Mouse (Mus musculus) heart, embryonic 13.5 days (tissue): ENCODE measurements around the gene Gm21190. TPM values are rescaled to one million over a fixed set of nuclear protein-coding genes. Genes with fewer than 3 reads are reported as not detected.
"Not testable (repeated sequence)": the region's sequence is repeated elsewhere in the genome, so short reads cannot be mapped to it uniquely, and the experiment has no call there.

Source experiments
- ATAC-seq: fragments of 200-750 bp; cut with Nextera tagmentation; 2 replicates; pipeline ENCODE4 v1.8.0; 2017; ENCODE audit warnings: moderate TSS enrichment; ENCODE audit not compliant: insufficient number of reproducible peaks, low FRiP score, low TSS enrichment; ENCODE audit errors: extremely low read depth
- H3K27ac ChIP-seq: fragments of 300-500 bp; sonication (generic); replicated peaks from 2 replicates; pipeline ENCODE4 v1.5.1; 2015; ENCODE audit warnings: moderate library complexity, mild to moderate bottlenecking, inconsistent platforms
- H3K27me3 ChIP-seq: fragments of 300-500 bp; sonication (generic); replicated peaks from 2 replicates; pipeline ENCODE4 v1.6.1; 2015; ENCODE audit warnings: mild to moderate bottlenecking, inconsistent platforms
- H3K36me3 ChIP-seq: fragments of 300-500 bp; sonication (generic); 2 replicates; pipeline ENCODE4 v1.6.1; 2015; ENCODE audit warnings: mild to moderate bottlenecking, inconsistent platforms
- H3K4me1 ChIP-seq: fragments of 300-500 bp; sonication (generic); 2 replicates; pipeline ENCODE4 v1.6.1; 2015; ENCODE audit warnings: inconsistent platforms
- H3K4me2 ChIP-seq: fragments of 300-500 bp; sonication (generic); 2 replicates; pipeline ENCODE4 v1.6.1; 2015; ENCODE audit warnings: inconsistent platforms, mild to moderate bottlenecking, moderate library complexity
- H3K4me3 ChIP-seq: fragments of 300-500 bp; sonication (generic); 2 replicates; pipeline ENCODE4 v1.5.1; 2015; ENCODE audit warnings: moderate library complexity, mild to moderate bottlenecking, inconsistent platforms
- H3K9ac ChIP-seq: fragments of 300-500 bp; sonication (generic); 2 replicates; pipeline ENCODE4 v1.6.1; 2015; ENCODE audit warnings: inconsistent platforms, mild to moderate bottlenecking, moderate library complexity
- H3K9me3 ChIP-seq: fragments of 300-500 bp; sonication (generic); 2 replicates; pipeline ENCODE4 v1.6.1; 2016; ENCODE audit warnings: inconsistent platforms
- WGBS: fragments of 180-500 bp; shearing (Covaris S2); methylation state at CpG from one replicate; pipeline ENCODE4 v1.1.7; 2015; ENCODE audit warnings: mixed read lengths; 5-methylcytosine and 5-hydroxymethylcytosine counted together
- polyA plus RNA-seq: library from polyadenylated mRNA; unstranded; fragments of >200 nt; fragmentation: Nextera tagmentation; extraction: Ambion mirVana; gene quantifications from 2 replicates; pipeline ENCODE4 v1.2.1, GENCODE M21; 2015

Gm21190 gene
- polyA plus RNA-seq = 0.20 TPM in 1 of 2 replicates, not detected in the other

- H3K27ac ChIP-seq, H3K4me3 ChIP-seq, H3K4me2 ChIP-seq, ATAC-seq, H3K36me3 ChIP-seq, H3K9ac ChIP-seq, H3K4me1 ChIP-seq, H3K27me3 ChIP-seq: not testable (repeated sequence)
- 27% methylated on average over 1 of the region's 1 CpGs for WGBS
- H3K9me3 ChIP-seq = peaks cover 27% of the 10 kb centered on the region
These were observed at the start of gene Gm21190 for GRCm38 (mm10) chr5:15529122-15529521. Gene Gm21190 (minus strand): TSS chr5:15529222.

- H3K4me3 ChIP-seq, H3K4me1 ChIP-seq, H3K27ac ChIP-seq, ATAC-seq, H3K9ac ChIP-seq, H3K4me2 ChIP-seq, H3K9me3 ChIP-seq, H3K27me3 ChIP-seq, H3K36me3 ChIP-seq: not testable (repeated sequence)
- no CpG with 5 or more reads among the region's 1 CpGs for WGBS
These were observed 48.0 kb upstream of the Gm21190 start, which contains the start of gene Gm21083 for GRCm38 (mm10) chr5:15577033-15577432. Gene Gm21083 (plus strand): TSS chr5:15577333.

DNA sequence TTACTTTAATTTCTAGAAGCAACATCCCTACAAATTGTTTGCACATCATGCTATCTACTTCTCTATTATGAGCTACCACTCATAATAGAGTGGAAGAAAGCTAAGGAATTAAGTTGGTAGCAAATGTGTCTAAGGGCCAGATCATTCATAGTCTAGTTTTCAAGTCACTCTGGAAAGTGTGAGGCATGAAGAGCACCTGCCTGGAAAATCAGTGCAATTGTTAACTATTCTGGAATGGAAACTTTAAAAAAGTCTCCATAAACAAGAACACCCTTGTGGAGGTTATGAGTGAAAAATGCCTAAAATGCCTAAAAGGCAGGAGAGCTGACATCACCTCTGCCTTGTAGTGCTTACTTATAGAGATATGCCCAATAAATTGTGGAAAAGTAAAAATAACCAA, 44.7 kb upstream of the Gm21190 start:
- H3K4me1 ChIP-seq, H3K36me3 ChIP-seq, H3K9me3 ChIP-seq, H3K27ac ChIP-seq, H3K4me3 ChIP-seq, H3K4me2 ChIP-seq, ATAC-seq, H3K9ac ChIP-seq, H3K27me3 ChIP-seq: not testable (repeated sequence)

DNA sequence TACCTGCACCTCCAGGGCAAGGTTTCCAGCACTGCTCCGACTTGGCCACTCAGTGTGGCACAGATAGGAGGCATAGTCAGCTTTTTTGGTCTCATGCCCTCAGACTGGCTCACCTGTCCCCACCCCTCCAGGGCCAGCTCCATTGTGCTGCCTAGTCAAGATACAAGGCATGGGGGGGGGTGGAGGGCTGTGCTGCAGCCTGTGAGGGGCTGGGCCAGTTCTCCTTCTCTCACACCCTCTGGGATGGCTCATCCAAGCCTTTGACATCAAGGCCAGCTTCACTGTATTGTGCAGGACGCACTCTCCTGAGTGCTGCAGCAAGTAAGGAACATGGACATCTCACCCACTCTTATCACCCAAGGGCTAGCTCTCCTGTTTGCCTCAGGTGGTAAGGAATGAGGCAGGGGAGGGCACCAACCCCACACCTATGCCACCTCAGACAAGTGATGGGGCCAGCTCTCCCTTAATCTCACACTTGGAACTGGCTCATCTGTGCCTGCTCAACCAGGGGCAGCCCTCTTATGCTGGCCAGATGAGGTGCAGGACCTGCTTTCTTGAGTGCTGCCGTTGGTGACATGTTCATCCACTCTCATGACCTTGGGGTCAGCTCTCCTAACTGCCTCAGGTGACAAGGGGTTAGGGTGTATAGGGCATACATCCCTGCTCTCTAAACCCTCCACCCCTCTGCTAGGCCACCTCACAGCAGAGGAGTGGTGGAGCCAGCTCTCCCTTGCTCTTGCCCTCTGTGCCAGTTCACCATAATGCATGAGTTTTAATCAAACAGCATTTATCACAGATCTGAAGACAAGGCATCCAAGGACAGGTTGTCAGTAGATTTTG, 32.6 kb upstream of the Gm21190 start:
- H3K9me3 ChIP-seq = peaks cover 15% of the 10 kb centered on the region
- not testable (repeated sequence) for H3K9ac ChIP-seq, H3K27ac ChIP-seq, H3K27me3 ChIP-seq, H3K4me2 ChIP-seq, H3K4me1 ChIP-seq, H3K4me3 ChIP-seq, H3K36me3 ChIP-seq
- 69% methylated on average over 3 of the region's 3 CpGs for WGBS
- peak; percentile 53; the same call in 1 of the 2 replicates for ATAC-seq

GRCm38 (mm10) chr5:15558654-15559053, 29.6 kb upstream of the Gm21190 start:
- not testable (repeated sequence) for H3K36me3 ChIP-seq, H3K9ac ChIP-seq, H3K27me3 ChIP-seq, H3K4me3 ChIP-seq, H3K4me2 ChIP-seq, ATAC-seq, H3K27ac ChIP-seq, H3K4me1 ChIP-seq
- H3K9me3 ChIP-seq = peaks cover 16% of the 10 kb centered on the region
- WGBS = 38% methylated on average over 1 of the region's 1 CpGs

DNA sequence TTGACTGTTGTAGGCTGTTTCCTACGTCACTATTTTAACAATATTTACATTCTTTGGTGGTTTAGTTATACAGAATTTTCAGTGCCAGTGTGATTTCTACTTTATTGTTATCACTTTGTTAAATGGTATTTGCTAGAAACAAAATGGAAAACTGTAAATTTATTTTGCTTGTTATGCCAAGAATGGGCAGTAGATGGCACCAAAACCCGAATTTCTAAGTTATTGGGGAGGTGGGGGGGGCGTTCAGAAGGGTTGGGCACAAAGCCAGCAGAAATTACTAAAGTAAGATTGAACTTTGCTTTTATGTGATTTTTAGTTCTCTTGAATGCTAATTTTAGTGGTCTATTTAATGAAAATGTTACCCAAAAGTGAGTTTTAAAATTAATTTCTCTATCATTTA, 20.6 kb upstream of the Gm21190 start:
- not testable (repeated sequence) for H3K4me3 ChIP-seq, H3K9ac ChIP-seq, H3K4me1 ChIP-seq, H3K36me3 ChIP-seq, H3K27ac ChIP-seq, H3K4me2 ChIP-seq, H3K9me3 ChIP-seq, ATAC-seq, H3K27me3 ChIP-seq
- WGBS = 10% methylated on average over 3 of the region's 3 CpGs

DNA sequence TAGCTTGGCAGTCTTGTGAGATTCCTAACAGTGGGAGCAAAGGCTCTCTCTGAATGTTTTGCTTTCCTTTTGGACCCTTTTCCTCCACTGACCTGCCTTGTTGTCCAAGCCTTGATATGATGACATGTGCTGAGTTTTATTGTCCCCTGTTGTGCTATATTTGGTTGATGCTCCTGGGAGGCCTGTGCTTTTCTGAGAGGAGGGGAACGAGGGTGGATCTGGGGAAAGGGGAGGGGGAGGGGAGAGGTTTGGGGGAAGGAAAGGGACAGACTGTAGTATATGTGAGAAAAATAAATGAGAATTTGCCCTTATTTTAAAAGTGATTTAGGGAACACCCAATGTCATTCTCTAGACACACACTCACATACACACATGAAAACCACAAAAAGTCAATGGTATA, 20.1 kb upstream of the Gm21190 start:
- H3K4me3 ChIP-seq, H3K9me3 ChIP-seq, H3K4me2 ChIP-seq, H3K9ac ChIP-seq, ATAC-seq, H3K4me1 ChIP-seq, H3K27me3 ChIP-seq, H3K27ac ChIP-seq, H3K36me3 ChIP-seq: not testable (repeated sequence)
- WGBS = 19% methylated on average over 1 of the region's 1 CpGs

GRCm38 (mm10) chr5:15548642-15549041, 19.6 kb upstream of the Gm21190 start:
- ATAC-seq, H3K9me3 ChIP-seq: not testable (repeated sequence)
- WGBS = 59% methylated on average over 6 of the region's 6 CpGs

GRCm38 (mm10) chr5:15522470-15522869, 6.6 kb downstream of the Gm21190 start:
- peaks cover 11% of the 10 kb centered on the region; the same call in 1 of the 2 replicates for H3K9me3 ChIP-seq
- not testable (repeated sequence) for H3K27me3 ChIP-seq, H3K9ac ChIP-seq, H3K4me2 ChIP-seq, H3K4me1 ChIP-seq, H3K36me3 ChIP-seq, ATAC-seq, H3K27ac ChIP-seq, H3K4me3 ChIP-seq

More at GRCm38 (mm10) chr5:15548642-15549041, 19.6 kb upstream of the Gm21190 start:
- not testable (repeated sequence) for H3K4me3 ChIP-seq, H3K36me3 ChIP-seq, H3K4me1 ChIP-seq, H3K9ac ChIP-seq, H3K27ac ChIP-seq, H3K27me3 ChIP-seq, H3K4me2 ChIP-seq

- not testable (repeated sequence) for H3K4me3 ChIP-seq, H3K27me3 ChIP-seq, ATAC-seq, H3K27ac ChIP-seq, H3K9me3 ChIP-seq, H3K4me1 ChIP-seq, H3K9ac ChIP-seq, H3K4me2 ChIP-seq, H3K36me3 ChIP-seq
- 25% methylated on average over 2 of the region's 2 CpGs for WGBS
These were observed 7.0 kb downstream of the Gm21190 start for GRCm38 (mm10) chr5:15522028-15522427.

DNA sequence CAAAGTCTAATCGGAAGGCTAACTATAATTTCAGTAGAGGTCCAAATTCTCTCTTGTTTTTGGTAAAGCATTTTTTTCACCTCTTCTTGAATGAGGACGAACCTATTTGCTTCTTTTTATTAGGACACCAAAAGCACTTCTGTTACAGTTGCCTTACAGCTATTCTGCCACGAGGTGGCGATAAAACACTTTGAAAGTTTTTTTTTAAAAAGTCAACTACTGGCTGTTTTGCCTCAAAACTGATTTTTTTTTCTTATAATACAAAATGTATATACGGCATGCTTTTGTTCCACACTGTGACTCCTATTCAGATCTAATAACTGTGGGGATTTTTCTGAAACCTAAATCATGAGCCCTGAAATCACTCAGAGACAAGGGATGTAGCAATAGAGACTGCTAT, 8.6 kb downstream of the Gm21190 start:
- 10% methylated on average over 5 of the region's 5 CpGs for whole genome bisulfite sequencing
- not testable (repeated sequence) for H3K9me3 ChIP-seq, H3K9ac ChIP-seq, ATAC-seq, H3K4me2 ChIP-seq, H3K27ac ChIP-seq, H3K27me3 ChIP-seq, H3K4me1 ChIP-seq, H3K36me3 ChIP-seq, H3K4me3 ChIP-seq

DNA sequence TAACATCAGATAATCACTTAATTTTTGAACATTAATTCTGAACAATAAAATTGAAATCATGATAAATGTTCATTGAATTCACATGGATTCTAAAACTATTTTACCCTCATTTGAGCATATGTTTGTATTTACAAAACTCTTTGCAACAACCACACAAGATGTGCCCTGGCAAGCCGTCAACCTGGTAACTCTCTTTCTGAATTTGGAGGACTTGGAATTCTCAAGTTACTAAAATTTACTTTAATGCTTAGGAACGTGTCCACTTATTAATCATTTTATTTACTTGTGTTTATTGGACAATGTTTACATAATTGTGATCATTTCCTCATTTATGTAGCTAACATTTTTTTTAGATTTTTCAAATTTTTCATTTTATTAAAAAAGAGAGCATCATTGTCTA, 11.9 kb downstream of the Gm21190 start:
- H3K27me3 ChIP-seq, H3K4me2 ChIP-seq, H3K4me1 ChIP-seq, H3K27ac ChIP-seq, H3K9me3 ChIP-seq, H3K4me3 ChIP-seq, ATAC-seq, H3K36me3 ChIP-seq, H3K9ac ChIP-seq: not testable (repeated sequence)
- 56% methylated on average over 2 of the region's 2 CpGs for whole genome bisulfite sequencing
